Mouse (Mus musculus) NIH3T3 (cell line): ENCODE measurements at regions not wholly inside any gene's neighbourhood (a gene's known extent, or its start where the extent isn't known, plus 50 kb on each side); places are given as distances from the start of the nearest gene placed in this dataset.

Experiments used
- DNase-seq: peaks from one replicate; pipeline ENCODE4 v3.0.0-alpha.2; 2012; ENCODE audit warnings: low read depth

DNA sequence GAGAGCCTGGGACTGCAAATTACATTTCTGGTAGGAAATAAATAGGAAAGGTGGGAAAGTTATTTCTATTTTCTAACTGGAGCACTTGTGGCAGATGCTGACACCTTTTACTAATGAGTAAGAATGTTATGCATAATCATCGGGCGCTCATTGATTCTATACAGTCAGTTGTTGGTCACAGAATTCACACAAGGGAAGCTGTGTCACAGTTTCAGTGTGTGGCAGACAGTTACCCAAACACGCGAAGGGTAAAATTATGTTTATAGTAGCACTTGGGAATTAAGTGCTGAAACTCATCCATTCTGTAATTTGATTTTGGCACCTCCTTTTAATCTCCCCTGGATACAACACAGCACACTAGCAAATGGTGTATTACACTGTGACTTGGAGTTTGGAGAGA is 1376.8 kb downstream of the Sis start:
- no peak for DNase-seq

GRCm38 (mm10) chr3:71563820-71564418 is 1403.7 kb downstream of the Sis start:
- DNase-seq, result peak; percentile 9

GRCm38 (mm10) chr3:71562901-71563300 is 1404.8 kb downstream of the Sis start:
- no peak for DNase-seq

- DNase-seq, result no peak
These were observed 1421.8 kb downstream of the Sis start for GRCm38 (mm10) chr3:71545821-71546220.

DNA sequence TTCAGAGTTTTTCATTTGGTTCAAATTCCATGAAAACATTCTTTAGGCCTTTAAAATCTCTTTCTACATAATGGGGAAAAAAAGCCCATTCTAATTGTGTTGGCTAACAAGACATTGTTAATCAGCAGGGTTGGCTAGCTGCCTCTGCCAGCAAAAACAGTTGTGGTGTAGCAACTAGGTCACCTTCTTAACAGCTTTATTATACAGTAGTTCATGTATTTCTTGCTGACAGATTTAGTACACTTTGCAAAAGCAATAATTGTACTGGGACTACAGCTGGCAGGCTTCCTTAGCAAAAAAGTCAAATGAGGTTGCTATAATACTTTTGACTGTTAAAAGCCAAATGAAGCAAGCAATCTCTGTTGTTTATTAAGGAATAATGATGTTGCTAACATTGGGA is 1454.8 kb downstream of the Sis start:
- DNase-seq, result no peak
